Mouse (Mus musculus) 3T3-L1 (cell line): ENCODE results near the gene Eps8l1.
A peak's percentile ranks its signal among the peaks of the same experiment; 100 is the strongest.

Experiments
- DNase-seq: peaks from one replicate; pipeline ENCODE4 v3.0.0-alpha.2; 2015; ENCODE audit warnings: low read depth, low spot score

The Eps8l1 gene

GRCm38 (mm10) chr7:4508739-4509116, 48.3 kb downstream of the Eps8l1 start:
- no peak for DNase-seq

- DNase-seq = peak; percentile 46
These were observed 49.6 kb downstream of the Eps8l1 start for GRCm38 (mm10) chr7:4509863-4510608.

- no peak for DNase-seq
These were observed 51.2 kb downstream of the Eps8l1 start for GRCm38 (mm10) chr7:4511489-4512224.

DNA sequence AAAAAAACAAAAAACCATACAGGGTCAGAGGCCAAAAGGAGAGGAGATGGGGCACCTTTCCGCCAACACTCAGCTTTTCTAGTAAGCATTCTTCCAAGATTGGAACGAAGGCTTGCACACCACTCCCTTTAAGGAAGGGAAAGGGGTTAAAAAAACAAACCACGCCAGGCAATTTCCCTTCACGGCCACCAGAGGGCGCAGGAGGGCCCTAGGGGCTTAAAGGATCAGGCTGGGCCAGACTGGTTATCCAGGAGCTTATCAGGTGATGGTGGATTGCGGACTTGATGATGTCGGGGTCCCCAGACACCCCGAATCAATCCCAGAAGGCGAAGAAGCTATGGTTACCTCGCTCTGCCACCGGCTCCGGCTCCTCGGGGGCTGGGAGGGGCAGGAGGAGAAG, 52.8 kb downstream of the Eps8l1 start:
- DNase-seq = peak; percentile 55

DNA sequence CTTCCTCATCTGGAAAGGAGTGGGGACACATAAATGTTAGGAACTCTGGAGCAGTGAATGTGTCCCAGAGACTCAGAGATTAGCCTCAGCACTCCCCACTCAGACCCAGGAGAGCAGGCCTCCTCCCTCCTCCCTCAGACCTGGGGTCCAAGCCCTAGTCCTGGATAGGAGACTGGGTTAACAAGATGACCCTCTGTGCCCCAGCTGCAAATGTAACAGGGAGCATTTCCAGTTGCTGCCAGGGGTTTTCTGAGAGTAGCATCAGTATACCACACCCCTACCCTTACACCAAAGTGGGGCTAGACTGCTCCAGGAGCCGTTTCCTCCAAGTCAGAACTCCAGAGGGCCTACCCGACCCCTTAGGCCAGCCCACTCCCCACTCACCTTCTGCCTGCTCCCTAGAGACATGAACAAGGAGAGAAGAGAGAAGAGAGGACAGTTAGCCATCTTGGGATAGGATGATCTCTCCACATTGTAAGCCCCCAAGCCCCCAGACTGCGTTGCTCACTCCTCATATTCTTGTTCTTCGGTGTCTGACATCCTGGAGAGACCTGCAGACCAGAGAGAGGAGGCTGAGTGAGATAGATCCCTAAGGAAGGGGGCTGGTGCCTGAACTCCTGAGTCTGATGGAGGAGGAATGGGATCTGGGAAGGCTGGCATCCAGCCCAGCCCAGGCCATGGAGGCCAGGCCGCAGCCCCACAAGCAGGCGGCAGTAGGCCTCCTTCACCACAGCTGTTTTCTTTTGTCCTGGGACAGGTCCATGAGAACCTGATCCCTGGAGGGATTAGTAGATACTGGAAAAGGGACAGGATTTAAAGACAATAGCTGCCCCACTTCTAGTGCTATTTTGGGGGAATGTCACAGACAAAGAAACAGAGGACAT, 53.6 kb downstream of the Eps8l1 start:
- no peak for DNase-seq

GRCm38 (mm10) chr7:4515853-4516252, 55.4 kb downstream of the Eps8l1 start:
- no peak for DNase-seq

DNA sequence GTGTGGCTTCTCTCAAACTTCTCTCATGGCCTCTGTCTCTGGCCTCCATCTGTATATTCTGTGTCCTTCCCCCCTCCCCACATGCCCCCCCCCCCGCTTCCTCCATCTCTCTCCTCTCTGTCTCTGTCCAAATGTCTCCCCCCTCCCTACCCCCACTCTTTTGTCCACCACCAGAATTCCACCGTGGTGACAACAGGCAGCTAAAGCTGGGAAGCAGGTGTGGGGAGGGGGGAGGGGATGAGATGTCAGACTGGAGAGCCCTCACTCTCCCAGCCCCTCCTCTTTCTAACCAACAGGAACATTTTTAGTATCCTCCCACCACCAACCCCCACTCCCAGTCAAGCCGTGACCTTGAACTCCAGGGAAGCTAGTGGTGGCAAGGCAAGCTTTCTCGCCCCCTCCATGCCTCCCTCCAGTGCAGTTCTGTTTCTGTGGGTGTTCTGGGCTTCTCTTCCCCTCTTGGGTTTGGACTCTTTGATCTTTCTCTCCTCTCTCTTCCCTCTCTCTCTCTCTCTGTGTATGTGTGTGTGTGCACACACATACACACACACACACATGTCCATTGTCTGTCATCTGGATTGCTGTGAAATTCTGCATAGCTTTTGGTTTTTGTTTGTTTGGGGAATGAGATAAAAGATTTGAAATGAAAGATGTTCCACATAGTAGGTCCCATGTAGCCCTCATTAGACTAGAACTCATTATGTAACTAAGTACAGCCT, 56.0 kb downstream of the Eps8l1 start, which contains the start of gene Tnnt1:
Gene Tnnt1, minus strand, starts transcription at position 51 of the 719 bp plus-strand sequence.
- no peak for DNase-seq

- no peak for DNase-seq
These were observed 58.0 kb downstream of the Eps8l1 start for GRCm38 (mm10) chr7:4518487-4518886.

DNA sequence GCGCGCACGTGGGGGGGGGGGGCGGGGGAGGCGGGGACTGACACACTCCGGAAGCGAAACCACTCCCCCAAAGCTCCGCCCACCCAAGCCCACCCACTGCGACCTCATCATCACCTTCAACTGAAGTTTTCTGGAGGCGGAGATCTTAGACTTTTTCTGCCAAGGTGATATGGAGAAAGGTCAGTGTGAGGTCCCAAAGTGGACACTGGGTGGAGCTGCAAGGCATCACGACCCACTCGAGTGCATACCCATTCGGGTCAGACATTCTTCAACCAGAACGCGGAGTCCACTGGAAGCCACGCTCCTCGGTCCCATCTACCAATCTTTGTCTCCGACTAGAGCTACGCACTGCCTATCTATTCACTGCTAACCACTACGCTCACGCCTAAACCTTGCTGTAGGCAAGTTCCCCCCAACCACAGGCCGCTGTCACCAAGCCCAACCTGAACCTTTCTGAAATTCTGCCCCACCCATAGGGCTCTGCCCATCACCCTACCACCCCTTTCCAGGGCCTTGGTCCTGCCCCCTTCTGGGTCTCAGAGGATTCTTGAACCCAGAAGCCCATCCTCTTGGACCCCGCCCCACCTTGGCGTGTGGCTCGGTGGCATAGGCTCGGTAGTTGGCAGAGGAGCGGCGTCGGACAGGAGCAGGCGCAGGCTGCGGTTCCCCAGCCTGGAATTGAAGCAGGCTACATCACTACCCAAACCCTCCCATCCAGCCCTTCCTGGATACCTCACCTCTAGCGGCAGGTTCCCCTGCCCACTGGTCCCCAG, 60.9 kb downstream of the Eps8l1 start:
- DNase-seq = no peak

- no peak for DNase-seq
These were observed 61.8 kb downstream of the Eps8l1 start for GRCm38 (mm10) chr7:4522292-4522691.

GRCm38 (mm10) chr7:4523205-4524130, 63.0 kb downstream of the Eps8l1 start:
- no peak for DNase-seq

GRCm38 (mm10) chr7:4524212-4524922, 63.9 kb downstream of the Eps8l1 start, which contains the start of gene Tnni3:
Tnni3 (minus strand) TSS chr7:4524229.
- peak; percentile 59 for DNase-seq

DNA sequence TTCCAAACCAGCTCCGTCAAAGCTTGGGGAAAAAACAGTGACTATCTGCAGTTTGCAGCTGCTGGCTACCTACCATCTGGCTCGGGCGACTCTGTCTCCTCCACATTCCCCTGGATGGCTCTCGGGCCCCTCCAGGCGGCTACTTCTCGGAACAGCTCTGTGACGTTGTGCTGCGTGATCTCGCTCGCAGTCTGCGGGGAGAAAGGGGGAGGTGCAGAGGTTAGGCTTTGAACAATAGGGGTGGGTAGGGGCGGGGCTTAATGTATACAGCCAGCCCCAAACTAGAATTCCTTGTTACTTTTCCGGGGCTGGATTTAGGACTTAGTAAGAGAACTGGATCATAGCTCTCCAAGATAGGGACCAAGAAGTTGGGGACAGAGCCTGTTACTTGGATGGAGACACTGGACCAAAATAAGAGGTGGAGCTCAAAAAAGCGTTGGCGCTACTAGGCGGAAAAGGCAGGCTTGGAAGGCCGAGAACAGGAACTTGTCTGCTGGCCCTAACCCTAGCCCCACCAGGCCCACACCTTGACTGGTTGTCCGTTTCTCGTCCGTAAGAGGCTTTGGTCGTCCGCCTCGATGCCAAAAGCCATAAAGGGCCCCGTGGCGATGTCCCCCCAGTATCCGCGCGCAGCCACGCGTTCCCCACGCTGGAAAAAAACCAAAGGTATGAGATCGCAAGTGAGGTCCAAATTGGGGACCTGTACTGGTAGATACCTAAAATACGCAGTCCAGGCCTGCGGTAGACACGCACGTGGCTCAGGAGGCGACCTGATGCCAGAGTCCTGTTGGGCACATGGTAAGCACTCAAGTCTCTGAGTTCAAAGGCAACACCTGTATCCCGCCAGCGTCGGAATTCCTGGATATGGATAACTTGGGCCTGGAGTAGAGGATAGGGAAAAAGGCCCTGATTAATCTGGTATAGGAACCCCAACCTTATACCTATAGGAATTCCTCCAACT, 66.1 kb downstream of the Eps8l1 start:
- DNase-seq = peak; percentile 53

DNA sequence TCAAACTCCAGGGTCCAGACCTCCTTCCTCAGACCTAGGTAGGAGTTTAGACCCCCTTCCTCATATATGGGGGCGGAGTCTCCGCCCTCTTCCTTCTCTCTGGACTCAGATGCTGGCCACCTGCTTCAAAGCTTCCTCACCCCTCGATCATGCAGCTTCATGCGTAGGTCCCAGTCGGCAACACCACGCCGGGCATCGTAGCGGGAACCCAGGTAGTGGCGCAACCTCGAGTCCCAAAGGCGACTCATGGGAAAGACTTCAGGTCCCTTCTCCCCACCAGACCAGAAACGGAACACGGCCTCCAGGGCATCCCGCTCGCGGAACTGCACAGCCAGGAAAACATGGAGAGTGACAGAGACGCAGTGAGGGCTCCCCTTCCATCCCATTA, 66.8 kb downstream of the Eps8l1 start:
- DNase-seq = no peak
